Mouse (Mus musculus) olfactory bulb, adult 2 months (tissue): ENCODE data around the gene Idh2. TPM values are rescaled to one million over a fixed set of nuclear protein-coding genes. Genes with fewer than 3 reads are reported as not detected.
A peak's percentile ranks its signal among the peaks of the same experiment; 100 is the strongest.

Source experiments
- H3K27ac ChIP-seq: fragments of 200-500 bp; 2 replicates; pipeline ENCODE4 v1.5.1; 2012; ENCODE audit warnings: low read depth, low read length; ENCODE audit not compliant: insufficient read depth
- H3K4me1 ChIP-seq: fragments of 200-500 bp; 2 replicates; pipeline ENCODE4 v1.6.1; 2012; ENCODE audit warnings: low read length; ENCODE audit not compliant: control insufficient read depth, insufficient read depth
- H3K4me3 ChIP-seq: fragments of 200-500 bp; 2 replicates; pipeline ENCODE4 v1.5.1; 2012; ENCODE audit warnings: mild to moderate bottlenecking, low read depth, low read length, moderate library complexity; ENCODE audit not compliant: insufficient read depth
- CTCF ChIP-seq: fragments of 200-500 bp; IDR thresholded peaks from 2 replicates; pipeline ENCODE4 v1.5.1; 2012; ENCODE audit warnings: low read depth, mild to moderate bottlenecking, low read length, moderate library complexity; ENCODE audit not compliant: insufficient read depth
- POLR2A ChIP-seq: fragments of 200-500 bp; IDR thresholded peaks from 2 replicates; pipeline ENCODE4 v1.6.1; 2012; ENCODE audit warnings: mild to moderate bottlenecking, low read depth, low read length, moderate library complexity; ENCODE audit not compliant: insufficient read depth
- WGBS: fragments of 180-500 bp; shearing (Covaris S2); methylation state at CpG from one replicate; pipeline ENCODE4 v1.1.7; 2018; 5-methylcytosine and 5-hydroxymethylcytosine counted together
- polyA plus RNA-seq: library from polyadenylated mRNA; stranded (reverse); fragments of >200 nt; gene quantifications from 2 replicates; pipeline ENCODE4 v1.2.4, GENCODE M21; 2012; ENCODE audit warnings: low replicate concordance; ENCODE audit not compliant: missing spikeins, insufficient read depth, insufficient read length

Idh2 gene
- polyA plus RNA-seq, 1 experiment: not detected

DNA sequence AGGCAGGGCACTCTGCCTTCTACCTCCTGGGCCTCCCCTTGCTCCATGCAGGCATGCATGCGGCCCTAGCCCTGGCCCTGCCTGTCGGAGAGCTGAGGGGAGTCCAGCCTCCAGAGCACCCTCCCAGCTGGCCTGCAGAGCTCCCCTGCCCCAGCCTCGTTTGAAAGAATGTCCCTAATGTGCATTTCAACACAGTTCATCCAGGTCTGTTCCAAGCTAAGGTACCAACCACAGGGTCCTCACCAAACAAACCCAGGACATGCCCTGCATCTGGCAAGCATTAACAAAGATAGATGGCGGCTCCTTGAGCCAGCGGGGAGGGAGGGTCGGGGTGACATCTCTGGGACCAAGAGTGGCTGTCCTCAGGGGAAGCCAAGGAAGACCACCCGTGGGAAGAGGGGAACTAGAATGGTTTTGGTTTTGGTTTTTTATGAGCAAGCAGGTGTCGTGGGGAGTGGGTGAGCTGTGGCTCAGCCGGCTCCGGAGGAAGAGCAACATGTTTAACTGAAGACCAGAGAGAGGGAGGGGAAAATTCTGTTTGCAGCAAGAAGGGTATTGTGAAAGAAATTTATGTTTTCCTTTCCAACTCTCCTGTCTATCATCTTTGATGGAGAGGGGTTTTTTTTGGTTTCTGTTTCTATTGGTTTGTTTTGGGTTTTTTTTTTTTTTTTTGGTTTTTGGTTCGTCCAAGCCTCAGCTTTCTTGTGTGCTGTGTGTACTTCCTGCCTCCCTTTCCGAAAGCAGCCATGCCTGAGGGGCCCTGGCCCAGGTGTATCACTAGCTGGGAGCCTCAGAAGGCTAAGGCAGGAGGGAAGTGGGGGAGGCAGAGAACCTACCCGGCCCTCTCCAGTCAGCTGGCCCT is 24.0 kb downstream of the Idh2 start:
- 64% methylated on average over 13 of the region's 13 CpGs for WGBS
- peak overlapping the region; percentile 74; the same call in 1 of the 2 replicates for H3K27ac ChIP-seq
- no peak overlapping the region for H3K4me3 ChIP-seq

DNA sequence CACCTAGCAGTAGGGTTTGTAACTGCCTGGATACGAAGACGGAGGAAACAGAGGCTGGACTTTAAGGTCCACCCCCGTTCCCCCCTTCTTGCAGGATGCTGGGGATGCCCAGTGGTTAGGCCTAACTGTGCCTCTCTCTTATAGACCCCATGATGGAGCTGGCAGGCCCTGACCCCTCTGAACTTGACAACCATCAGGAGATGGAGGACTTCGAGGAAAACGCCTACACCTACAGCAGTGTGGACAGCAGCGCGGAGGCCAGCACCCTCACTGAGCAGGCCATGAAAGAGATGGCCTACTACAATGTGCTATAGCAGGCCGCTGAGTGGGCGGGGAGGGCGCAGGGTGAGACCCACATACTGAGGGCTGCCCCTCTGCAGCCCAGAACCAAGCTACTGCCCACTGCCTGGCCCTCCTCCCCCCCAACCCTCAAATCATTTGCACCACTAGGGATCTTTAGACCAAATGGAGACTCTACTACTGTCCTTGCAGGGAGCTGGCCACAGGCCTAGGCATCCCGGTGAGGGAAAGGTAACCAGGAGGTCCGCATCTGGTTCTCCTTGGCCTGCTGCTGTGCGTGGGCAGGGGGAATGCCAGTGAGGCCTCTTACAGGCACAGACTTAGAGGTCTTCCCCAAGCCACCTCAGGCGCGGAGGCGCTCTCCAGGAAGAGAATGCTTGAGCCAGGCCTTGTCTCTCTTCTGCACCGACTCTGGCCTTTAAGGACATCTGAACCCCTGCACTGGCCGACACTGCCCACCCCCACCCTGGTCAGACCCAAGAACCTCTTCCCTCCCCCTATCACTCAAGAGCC is 24.8 kb downstream of the Idh2 start:
- Histone ChIP-seq H3K27ac (no peak overlapping the region), H3K4me1 (peaks cover 34% of the 10 kb centered on the region), H3K4me3 (no peak overlapping the region)
- 92% methylated on average over 18 of the region's 18 CpGs for WGBS
- TF ChIP-seq CTCF (no peak), POLR2A (no peak)

More for the DNA sequence above, 24.0 kb downstream of the Idh2 start:
- H3K4me1 ChIP-seq: peaks cover 41% of the 10 kb centered on the region
- TF ChIP-seq CTCF: no peak
- TF ChIP-seq POLR2A: no peak

DNA sequence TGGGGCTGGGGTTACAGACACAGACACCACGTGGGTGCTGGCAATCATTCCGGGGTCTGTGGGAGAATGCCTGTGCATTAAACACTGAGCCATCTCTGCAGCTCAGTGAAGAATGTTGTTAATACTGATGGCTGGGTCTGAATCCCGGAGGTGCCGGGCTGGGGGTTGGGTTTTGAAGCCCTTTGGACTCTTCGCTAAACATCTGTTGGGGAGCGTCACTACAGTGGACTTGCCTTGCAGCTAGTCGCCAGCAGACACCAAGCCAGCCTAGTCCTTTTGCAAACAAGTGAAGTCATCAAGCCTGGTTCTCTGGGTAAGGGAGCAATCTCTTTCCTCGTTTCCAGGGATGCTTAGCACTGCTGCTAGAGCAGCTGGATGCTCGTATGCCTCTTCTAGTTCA is 27.0 kb downstream of the Idh2 start:
- TF ChIP-seq POLR2A (no peak), CTCF (no peak)
- whole genome bisulfite sequencing: 73% methylated on average over 9 of the region's 9 CpGs

DNA sequence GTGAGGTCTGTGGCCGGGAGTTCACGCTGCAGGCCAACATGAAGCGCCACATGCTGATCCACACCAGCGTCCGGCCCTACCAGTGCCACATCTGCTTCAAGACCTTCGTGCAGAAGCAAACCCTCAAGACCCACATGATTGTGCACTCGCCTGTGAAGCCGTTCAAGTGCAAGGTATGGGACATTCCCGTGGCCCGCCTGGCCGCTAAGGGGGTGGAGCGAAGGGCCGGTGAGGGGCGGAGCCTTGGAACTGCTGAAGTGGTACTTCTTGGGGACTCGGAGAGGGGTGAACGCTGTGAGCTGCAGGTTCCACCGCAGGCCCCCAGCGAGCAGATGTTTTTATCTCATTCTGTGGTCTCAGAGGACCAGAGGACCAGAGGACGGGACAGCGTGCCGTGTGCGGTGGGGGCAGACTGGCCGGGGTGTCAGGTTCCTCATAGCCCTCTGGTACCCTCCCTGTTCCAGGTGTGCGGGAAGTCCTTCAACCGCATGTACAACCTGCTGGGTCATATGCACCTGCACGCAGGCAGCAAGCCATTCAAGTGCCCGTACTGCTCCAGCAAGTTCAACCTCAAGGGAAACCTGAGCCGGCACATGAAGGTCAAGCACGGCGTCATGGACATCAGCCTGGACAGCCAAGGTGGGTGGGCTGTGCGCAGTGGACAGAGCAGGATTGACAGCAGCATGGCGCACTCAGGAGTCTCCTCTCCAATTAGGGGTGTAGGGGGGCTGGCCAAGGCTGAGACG is 29.0 kb downstream of the Idh2 start:
- 86% methylated on average over 33 of the region's 33 CpGs for WGBS
- Histone ChIP-seq H3K4me3 (no peak overlapping the region), H3K27ac (no peak overlapping the region), H3K4me1 (peaks cover 7% of the 10 kb centered on the region)
- no peak for TF ChIP-seq POLR2A
- TF ChIP-seq CTCF: no peak

More for the DNA sequence above, 27.0 kb downstream of the Idh2 start:
- H3K4me1 ChIP-seq: peaks cover 26% of the 10 kb centered on the region
- H3K4me3 ChIP-seq: no peak overlapping the region
- H3K27ac ChIP-seq: no peak overlapping the region

DNA sequence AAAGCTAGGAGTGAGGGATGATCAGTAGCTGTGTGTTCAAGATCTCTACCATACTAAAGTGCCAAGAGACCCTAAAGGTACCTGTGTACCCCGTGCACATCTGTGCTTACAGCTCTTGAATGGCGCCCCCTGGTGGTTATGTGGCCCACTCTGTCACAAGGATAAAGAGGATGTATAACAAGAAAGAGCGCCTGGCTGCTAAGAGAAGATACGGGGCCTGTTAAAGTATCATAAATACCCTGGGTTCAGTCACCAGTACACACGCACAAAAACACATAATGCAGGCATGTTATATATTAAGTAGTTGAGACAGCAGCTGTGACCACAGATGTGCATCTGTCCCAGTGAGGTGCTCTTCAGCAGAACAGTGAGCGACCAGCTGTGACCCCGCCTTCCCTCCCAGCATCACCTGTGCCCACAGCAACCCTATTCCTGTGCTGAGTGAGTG is 30.7 kb downstream of the Idh2 start:
- Histone ChIP-seq H3K4me3 (no peak overlapping the region), H3K27ac (no peak overlapping the region), H3K4me1 (no peaks in the 10 kb centered on the region)
- no peak for TF ChIP-seq CTCF
- TF ChIP-seq POLR2A: no peak
- 52% methylated on average over 7 of the region's 7 CpGs for WGBS

- 89% methylated on average over 42 of the region's 42 CpGs for WGBS
- H3K4me1 ChIP-seq: peaks cover 12% of the 10 kb centered on the region
- no peak overlapping the region for H3K4me3 ChIP-seq
- H3K27ac ChIP-seq: no peak overlapping the region
- no peak for TF ChIP-seq CTCF
- TF ChIP-seq POLR2A: no peak
These were observed 33.3 kb downstream of the Idh2 start for GRCm38 (mm10) chr7:80081586-80082554.

- H3K4me1 ChIP-seq: peaks cover 37% of the 10 kb centered on the region
- TF ChIP-seq POLR2A (no peak), CTCF (no peak)
- WGBS: 18% methylated on average over 14 of the region's 14 CpGs
- no peak overlapping the region for H3K4me3 ChIP-seq
- peak overlapping the region; percentile 71 for H3K27ac ChIP-seq
These were observed 36.3 kb downstream of the Idh2 start for GRCm38 (mm10) chr7:80078792-80079301.
